19 mouse cellular contexts compared by ENCODE assay signal in the genomic region with DNA sequence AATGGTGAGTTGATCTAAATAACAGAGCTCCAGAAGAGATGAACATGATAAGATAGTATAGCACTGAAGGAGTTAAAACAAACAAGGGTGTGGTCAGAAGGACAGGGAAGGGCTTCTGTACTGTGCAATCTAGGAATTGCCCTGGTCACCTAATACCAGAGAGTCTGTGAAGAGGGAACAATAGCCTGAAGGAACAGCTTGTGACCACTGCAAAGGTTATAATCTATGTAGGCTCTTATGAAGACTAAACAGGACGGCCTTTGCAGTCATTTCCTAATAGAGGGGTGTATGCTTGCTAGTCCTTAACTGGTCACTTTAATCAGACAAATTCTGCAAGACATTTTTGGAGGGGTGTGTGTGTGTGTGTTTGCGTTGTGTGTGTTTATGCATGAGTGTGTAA.
DNase-seq lines count a peak whose midpoint lies in the region; ATAC-seq lines count a peak whose summit lies in the region.
"Had no signal": no experiment of that assay in that cellular context is flagged by ENCODE, and none has a peak within 500 bp of the region (broad histone marks: within the 10 kb centered on the region; RNA-seq: fewer than 3 reads in every experiment).

No protein-coding gene starts in this region.

- H3K4me3 ChIP-seq in heart, embryonic 11.5 days (ENCODE audit: low read depth, low read length), result no peak overlapping the region
- H3K4me3 ChIP-seq in kidney, embryonic 16.5 days (ENCODE audit: low read length), result no peak overlapping the region
- H3K4me3 ChIP-seq: embryonic facial prominence, embryonic 12.5 days; limb, embryonic 12.5 days; megakaryocyte, embryonic 14.5 days had no signal

- H3K36me3 ChIP-seq in heart, embryonic 11.5 days (ENCODE audit: control insufficient read depth, insufficient read depth, low read length), result no peaks in the 10 kb centered on the region
- no peaks in the 10 kb centered on the region for H3K36me3 ChIP-seq in kidney, embryonic 16.5 days (ENCODE audit: insufficient read depth, low read length)
- H3K36me3 ChIP-seq: embryonic facial prominence, embryonic 12.5 days; limb, embryonic 12.5 days had no signal

- H3K9me3 ChIP-seq in heart, embryonic 11.5 days (replicated peaks; ENCODE audit: control insufficient read depth, low read length), result no peaks in the 10 kb centered on the region
- no peaks in the 10 kb centered on the region for H3K9me3 ChIP-seq in kidney, embryonic 16.5 days (ENCODE audit: low read length)
- H3K9me3 ChIP-seq: embryonic facial prominence, embryonic 12.5 days; limb, embryonic 12.5 days had no signal

- intact Hi-C loops in heart, postnatal 10 days (cut with DNase I), result loop anchor here (5.0 kb wide), 1 partner anchor 41 kb away; no protein-coding TSS in a partner anchor

- 48% methylated on average over 2 of the region's 2 CpGs for WGBS in heart, embryonic 11.5 days (ENCODE audit: insufficient replicate concordance)
- WGBS in kidney, embryonic 16.5 days, result 86% methylated on average over 2 of the region's 2 CpGs

- peak overlapping the region; percentile 57 for H3K27ac ChIP-seq in heart, embryonic 11.5 days (ENCODE audit: low read depth, low read length)
- H3K27ac ChIP-seq in kidney, embryonic 16.5 days (ENCODE audit: low read length), result peak overlapping the region; percentile 49
- H3K27ac ChIP-seq: embryonic facial prominence, embryonic 12.5 days; limb, embryonic 12.5 days; liver, embryonic 14.5 days had no signal

- H3K9ac ChIP-seq in heart, embryonic 11.5 days (ENCODE audit: low read depth, low read length), result no peak overlapping the region
- H3K9ac ChIP-seq in kidney, embryonic 16.5 days (replicated peaks; ENCODE audit: low read length), result no peak overlapping the region
- H3K9ac ChIP-seq: embryonic facial prominence, embryonic 12.5 days; forebrain, postnatal 0 days; limb, embryonic 12.5 days; liver, embryonic 14.5 days had no signal

- DNase-seq in heart, postnatal 10 days, result no peak
- DNase-seq in kidney, postnatal 36 days, result no peak
- peak; percentile 27 for DNase-seq in retina, embryonic 14.5 days (ENCODE audit: low spot score)
- no peak for DNase-seq in retina, postnatal 1 day
- DNase-seq in spleen, postnatal 4 days (ENCODE audit: low spot score in 2 of 2), result no peak
- DNase-seq: adrenal gland, postnatal 14 days; cerebellum, adult 2 months; forebrain, postnatal 0 days; gastrocnemius, postnatal 14 days; layer of hippocampus, adult 9-11 months; thymus, adult 2 months had no signal

- no peak for ATAC-seq in heart, embryonic 11.5 days (replicated peaks; ENCODE audit: insufficient number of reproducible peaks, low FRiP score, low TSS enrichment)
- ATAC-seq in kidney, embryonic 16.5 days (ENCODE audit: low FRiP score, low TSS enrichment), result no peak
- ATAC-seq: activated CD4-positive, CD25-positive, alpha-beta regulatory T cell, adult 4 months; forebrain, postnatal 0 days; Patski had no signal

- no peaks in the 10 kb centered on the region for H3K27me3 ChIP-seq in heart, embryonic 11.5 days (ENCODE audit: control insufficient read depth, insufficient read depth, low read length)
- no peaks in the 10 kb centered on the region for H3K27me3 ChIP-seq in kidney, embryonic 16.5 days (ENCODE audit: insufficient read depth, low read length)
- H3K27me3 ChIP-seq: embryonic facial prominence, embryonic 12.5 days; limb, embryonic 12.5 days; megakaryocyte, embryonic 14.5 days; Patski had no signal

- no peak overlapping the region for H3K4me2 ChIP-seq in heart, embryonic 11.5 days
- H3K4me2 ChIP-seq in kidney, embryonic 16.5 days (replicated peaks; ENCODE audit: low read depth, low read length), result no peak overlapping the region
- H3K4me2 ChIP-seq: embryonic facial prominence, embryonic 12.5 days; limb, embryonic 12.5 days had no signal

- peaks cover 31% of the 10 kb centered on the region for H3K4me1 ChIP-seq in heart, embryonic 11.5 days (ENCODE audit: control insufficient read depth, insufficient read depth, low read length)
- H3K4me1 ChIP-seq in kidney, embryonic 16.5 days (ENCODE audit: insufficient read depth, low read length), result peaks cover 7% of the 10 kb centered on the region
- H3K4me1 ChIP-seq: embryonic facial prominence, embryonic 12.5 days; limb, embryonic 12.5 days had no signal
